Mouse (Mus musculus) R1 (cell line): ENCODE results near the gene Fbxw11.

Experiments
- DNase-seq: peaks from one replicate; pipeline ENCODE4 v3.0.0-alpha.2; 2018; ENCODE audit warnings: low read depth, low spot score

The Fbxw11 gene

GRCm38 (mm10) chr11:32751863-32752594 is 109.5 kb downstream of the Fbxw11 start:
- no peak for DNase-seq

- no peak for DNase-seq
These were observed 110.0 kb downstream of the Fbxw11 start for GRCm38 (mm10) chr11:32752595-32752885.

GRCm38 (mm10) chr11:32753358-32753757 is 110.8 kb downstream of the Fbxw11 start:
- no peak for DNase-seq

- DNase-seq, result no peak
These were observed 120.2 kb downstream of the Fbxw11 start for GRCm38 (mm10) chr11:32762773-32763172.

GRCm38 (mm10) chr11:32767496-32768230 is 125.1 kb downstream of the Fbxw11 start:
- no peak for DNase-seq

GRCm38 (mm10) chr11:32768642-32769343 is 126.3 kb downstream of the Fbxw11 start:
- peak; percentile 52 for DNase-seq

- DNase-seq, result no peak
These were observed 138.4 kb downstream of the Fbxw11 start for GRCm38 (mm10) chr11:32780747-32781536.

GRCm38 (mm10) chr11:32781633-32782404 is 139.3 kb downstream of the Fbxw11 start:
- no peak for DNase-seq

GRCm38 (mm10) chr11:32782724-32783123 is 140.2 kb downstream of the Fbxw11 start:
- DNase-seq, result no peak

GRCm38 (mm10) chr11:32785591-32786147 is 143.1 kb downstream of the Fbxw11 start:
- no peak for DNase-seq

GRCm38 (mm10) chr11:32786201-32786600 is 143.7 kb downstream of the Fbxw11 start:
- no peak for DNase-seq

- DNase-seq, result no peak
These were observed 152.4 kb downstream of the Fbxw11 start for GRCm38 (mm10) chr11:32794759-32795445.
